Mouse (Mus musculus): Measurements from ENCODE around the gene Tgfbi.

GRCm38 (mm10) chr13:56630081-56630480, 20.8 kb downstream of the Tgfbi start:
- TF ChIP-seq CTCF (IDR thresholded peaks at IDR 0.05; ENCODE audit: extremely low read depth, insufficient read depth, low read length) (no peak), POLR2A (IDR thresholded peaks at IDR 0.05; ENCODE audit: extremely low read depth, insufficient read depth, low read length) (no peak)
